Mouse (Mus musculus): Measurements from ENCODE around the gene Tgif2lx2. TPM values are rescaled to one million over a fixed set of nuclear protein-coding genes. Genes with fewer than 3 reads are reported as not detected.
"Not testable (repeated sequence)": the region's sequence is repeated elsewhere in the genome, so short reads cannot be mapped to it uniquely, and the experiment has no call there.

The Tgif2lx2 gene
- not detected for polyA plus RNA-seq (2017; shearing (Covaris generic))

GRCm38 (mm10) chrX:118426927-118427326, at the start of gene Tgif2lx2:
Gene Tgif2lx2, plus strand, starts transcription at chrX:118427227.
- ATAC-seq = not testable (repeated sequence)

Other genes with a start within 250 kb of the Tgif2lx2 start
- gene Tgif2lx1, start 53.5 kb downstream of the Tgif2lx2 start, polyA plus RNA-seq (2017; shearing (Covaris generic)) = not detected